Mouse (Mus musculus): ENCODE results near the gene Agrn. TPM values are rescaled to one million over a fixed set of nuclear protein-coding genes. Genes with fewer than 3 reads are reported as not detected.
A peak's percentile ranks its signal among the peaks of the same experiment; 100 is the strongest.

Gene Agrn
- polyA plus RNA-seq (2016; fragmentation: Nextera tagmentation; extraction: Ambion mirVana), result 16.1 and 17.8 TPM in 2 replicates

GRCm38 (mm10) chr4:156197131-156197828, at the start of gene Agrn:
Gene Agrn, minus strand, starts transcription at chr4:156197488.
- Histone ChIP-seq H3K4me2 (peak within 1 kb of the TSS; percentile 96), H3K9me3 (replicated peaks) (no peaks in the 10 kb centered on the region), H3K27ac (peak within 1 kb of the TSS; percentile 97), H3K36me3 (0 out of 2 replicates have a peak, but pooled peaks cover 3% of the 10 kb centered on the region), H3K9ac (peak within 1 kb of the TSS; percentile 87), H3K4me3 (peak within 1 kb of the TSS; percentile 84), H3K27me3 (replicated peaks) (peaks cover 48% of the 10 kb centered on the region), H3K4me1 (peaks cover 69% of the 10 kb centered on the region)
- ATAC-seq, result peak; percentile 80
- WGBS (ENCODE audit: insufficient replicate concordance), result under 1% methylated on average over 31 of the region's 88 CpGs

GRCm38 (mm10) chr4:156236651-156237447, 39.6 kb upstream of the Agrn start:
- WGBS (ENCODE audit: insufficient replicate concordance), result 17% methylated on average over 57 of the region's 60 CpGs
- Histone ChIP-seq H3K4me3 (peak overlapping the region; percentile 86), H3K9me3 (replicated peaks) (no peaks in the 10 kb centered on the region), H3K27me3 (replicated peaks) (no peaks in the 10 kb centered on the region), H3K36me3 (peaks cover 65% of the 10 kb centered on the region), H3K27ac (peak overlapping the region; percentile 97), H3K4me1 (peaks cover 35% of the 10 kb centered on the region), H3K9ac (peak overlapping the region; percentile 89), H3K4me2 (peak overlapping the region; percentile 99)
- no peak for ATAC-seq

- Histone ChIP-seq H3K4me2 (peak within 1 kb of the TSS; percentile 99), H3K27me3 (replicated peaks) (no peaks in the 10 kb centered on the region), H3K4me1 (peaks cover 35% of the 10 kb centered on the region), H3K9ac (peak within 1 kb of the TSS; percentile 89), H3K36me3 (peaks cover 65% of the 10 kb centered on the region), H3K4me3 (peak within 1 kb of the TSS; percentile 86), H3K9me3 (replicated peaks) (no peaks in the 10 kb centered on the region), H3K27ac (peak within 1 kb of the TSS; percentile 97)
- under 1% methylated on average over 89 of the region's 90 CpGs for WGBS (ENCODE audit: insufficient replicate concordance)
- ATAC-seq, result peak; percentile 85
Observed at GRCm38 (mm10) chr4:156235808-156236533, 38.7 kb upstream of the Agrn start, which contains the start of gene Noc2l. Gene Noc2l, plus strand, starts transcription at chr4:156236010.

- H3K27me3 ChIP-seq (replicated peaks), result no peaks in the 10 kb centered on the region
- no peaks in the 10 kb centered on the region for H3K9me3 ChIP-seq (replicated peaks)
- ATAC-seq, result peak; percentile 57
- H3K4me3 ChIP-seq, result peak overlapping the region; percentile 86
- peak overlapping the region; percentile 99 for H3K4me2 ChIP-seq
- WGBS (ENCODE audit: insufficient replicate concordance), result under 1% methylated on average over 15 of the region's 15 CpGs
- H3K36me3 ChIP-seq, result peaks cover 65% of the 10 kb centered on the region
- H3K9ac ChIP-seq, result peak overlapping the region; percentile 89
- H3K4me1 ChIP-seq, result peaks cover 35% of the 10 kb centered on the region
- H3K27ac ChIP-seq, result peak overlapping the region; percentile 97
Observed at GRCm38 (mm10) chr4:156235360-156235770, 38.1 kb upstream of the Agrn start.

GRCm38 (mm10) chr4:156234701-156235213, 37.5 kb upstream of the Agrn start, which contains the start of gene Plekhn1:
Gene Plekhn1, minus strand, starts transcription at chr4:156234857.
- H3K27me3 ChIP-seq (replicated peaks), result no peaks in the 10 kb centered on the region
- peak within 1 kb of the TSS; percentile 97 for H3K27ac ChIP-seq
- peak within 1 kb of the TSS; percentile 86 for H3K4me3 ChIP-seq
- peak; percentile 48 for ATAC-seq
- peaks cover 36% of the 10 kb centered on the region for H3K4me1 ChIP-seq
- H3K9ac ChIP-seq, result peak within 1 kb of the TSS; percentile 89
- 0% methylated on average over 45 of the region's 48 CpGs for WGBS (ENCODE audit: insufficient replicate concordance)
- peak within 1 kb of the TSS; percentile 99 for H3K4me2 ChIP-seq
- H3K9me3 ChIP-seq (replicated peaks), result no peaks in the 10 kb centered on the region
- peaks cover 65% of the 10 kb centered on the region for H3K36me3 ChIP-seq

GRCm38 (mm10) chr4:156234021-156234501, 36.8 kb upstream of the Agrn start:
- H3K4me2 ChIP-seq, result peak overlapping the region; percentile 99
- peaks cover 38% of the 10 kb centered on the region for H3K4me1 ChIP-seq
- H3K9me3 ChIP-seq (replicated peaks), result no peaks in the 10 kb centered on the region
- H3K27me3 ChIP-seq (replicated peaks), result no peaks in the 10 kb centered on the region
- WGBS (ENCODE audit: insufficient replicate concordance), result 17% methylated on average over 17 of the region's 17 CpGs
- H3K4me3 ChIP-seq, result peak overlapping the region; percentile 86
- H3K36me3 ChIP-seq, result peaks cover 65% of the 10 kb centered on the region
- H3K9ac ChIP-seq, result peak overlapping the region; percentile 89
- no peak for ATAC-seq
- peak overlapping the region; percentile 83 for H3K27ac ChIP-seq

GRCm38 (mm10) chr4:156228393-156229024, 31.2 kb upstream of the Agrn start:
- Histone ChIP-seq H3K4me1 (peaks cover 28% of the 10 kb centered on the region), H3K27ac (no peak overlapping the region), H3K36me3 (peaks cover 43% of the 10 kb centered on the region), H3K4me2 (peak overlapping the region; percentile 24), H3K9ac (0 out of 2 replicates have a peak overlapping the region, but pooled peaks have one; percentile 2), H3K27me3 (replicated peaks) (0 out of 2 replicates have a peak, but pooled peaks cover 9% of the 10 kb centered on the region), H3K4me3 (no peak overlapping the region), H3K9me3 (replicated peaks) (no peaks in the 10 kb centered on the region)
- 42% methylated on average over 12 of the region's 12 CpGs for WGBS (ENCODE audit: insufficient replicate concordance)
- peak; percentile 53 for ATAC-seq

- ATAC-seq, result peak; percentile 15; the same call in 1 of the 2 replicates
- Histone ChIP-seq H3K27me3 (replicated peaks) (0 out of 2 replicates have a peak, but pooled peaks cover 10% of the 10 kb centered on the region), H3K36me3 (peaks cover 38% of the 10 kb centered on the region), H3K4me3 (no peak overlapping the region), H3K4me2 (peak overlapping the region; percentile 24), H3K4me1 (peaks cover 23% of the 10 kb centered on the region), H3K27ac (no peak overlapping the region), H3K9me3 (replicated peaks) (no peaks in the 10 kb centered on the region), H3K9ac (0 out of 2 replicates have a peak overlapping the region, but pooled peaks have one; percentile 2)
- WGBS (ENCODE audit: insufficient replicate concordance), result 60% methylated on average over 18 of the region's 18 CpGs
Observed at GRCm38 (mm10) chr4:156227752-156228392, 30.6 kb upstream of the Agrn start.

GRCm38 (mm10) chr4:156224276-156224675, 27.0 kb upstream of the Agrn start:
- Histone ChIP-seq H3K36me3 (peaks cover 2% of the 10 kb centered on the region), H3K4me2 (no peak overlapping the region), H3K9me3 (replicated peaks) (no peaks in the 10 kb centered on the region), H3K4me1 (peaks cover 18% of the 10 kb centered on the region), H3K9ac (no peak overlapping the region), H3K27me3 (replicated peaks) (0 out of 2 replicates have a peak, but pooled peaks cover 19% of the 10 kb centered on the region), H3K4me3 (no peak overlapping the region), H3K27ac (no peak overlapping the region)
- WGBS (ENCODE audit: insufficient replicate concordance), result 79% methylated on average over 2 of the region's 2 CpGs
- no peak for ATAC-seq

GRCm38 (mm10) chr4:156219936-156220335, 22.6 kb upstream of the Agrn start:
- Histone ChIP-seq H3K9ac (no peak overlapping the region), H3K36me3 (no peaks in the 10 kb centered on the region), H3K4me3 (no peak overlapping the region), H3K4me2 (no peak overlapping the region), H3K4me1 (no peaks in the 10 kb centered on the region), H3K9me3 (replicated peaks) (no peaks in the 10 kb centered on the region), H3K27ac (no peak overlapping the region), H3K27me3 (replicated peaks) (peaks cover 49% of the 10 kb centered on the region)
- WGBS (ENCODE audit: insufficient replicate concordance), result 82% methylated on average over 11 of the region's 11 CpGs
- ATAC-seq, result no peak

All from liver, embryonic 12.5 days (tissue).